Mouse (Mus musculus): Measurements from ENCODE around the gene Arid3a. TPM values are rescaled to one million over a fixed set of nuclear protein-coding genes. Genes with fewer than 3 reads are reported as not detected.

Arid3a gene
- total RNA-seq, 1 experiment from 2014 or later: 16.0 TPM

Other genes with a start within 250 kb of the Arid3a start
- 109 and 113 TPM in 2 replicates for gene Cdc34, start 244.8 kb upstream of the Arid3a start, total RNA-seq (2017)
- 0.96 and 1.6 TPM in 2 replicates for gene Gzmm, start 238.0 kb upstream of the Arid3a start, total RNA-seq (2017)
- gene Bsg, start 222.6 kb upstream of the Arid3a start, total RNA-seq (2017): 283 and 298 TPM in 2 replicates
- not detected in 2 replicates for gene Hcn2, start 210.4 kb upstream of the Arid3a start, total RNA-seq (2017)
- gene Polrmt, start 180.5 kb upstream of the Arid3a start, total RNA-seq (2017): 10.3 and 16.1 TPM in 2 replicates
- not detected in 2 replicates for gene Fgf22, start 172.0 kb upstream of the Arid3a start, total RNA-seq (2017)
- 12.9 and 21.0 TPM in 2 replicates for gene Rnf126, start 160.1 kb upstream of the Arid3a start, total RNA-seq (2017)
- gene Fstl3, start 149.8 kb upstream of the Arid3a start, total RNA-seq (2017): 0.19 and 0.50 TPM in 2 replicates
- gene Prss57, start 136.1 kb upstream of the Arid3a start, total RNA-seq (2017): 9.4 and 16.3 TPM in 2 replicates
- gene Palm, start 133.5 kb upstream of the Arid3a start, total RNA-seq (2017): 21.8 and 24.8 TPM in 2 replicates
- gene Misp, start 106.1 kb upstream of the Arid3a start, total RNA-seq (2017): not detected in 2 replicates
- 210 and 221 TPM in 2 replicates for gene Ptbp1, start 72.6 kb upstream of the Arid3a start, total RNA-seq (2017)
- 131 and 159 TPM in 2 replicates for gene Prtn3, start 52.6 kb upstream of the Arid3a start, total RNA-seq (2017)
- gene Plppr3, start 52.4 kb upstream of the Arid3a start, total RNA-seq (2017): 40.8 and 46.6 TPM in 2 replicates
- 61.2 and 92.1 TPM in 2 replicates for gene Elane, start 40.8 kb upstream of the Arid3a start, total RNA-seq (2017)
- gene Cfd, start 36.2 kb upstream of the Arid3a start, total RNA-seq (2017): not detected in 2 replicates
- 17.3 and 19.3 TPM in 2 replicates for gene Med16, start 18.1 kb upstream of the Arid3a start, total RNA-seq (2017)
- 7.0 and 11.2 TPM in 2 replicates for gene Gm26602, start 16.2 kb upstream of the Arid3a start, total RNA-seq (2017)
- gene Kiss1r, start 10.1 kb upstream of the Arid3a start, total RNA-seq (2017): 0.73 TPM in 1 of 2 replicates, not detected in the other
- 38.4 and 50.7 TPM in 2 replicates for gene R3hdm4, start 5.8 kb upstream of the Arid3a start, total RNA-seq (2017)
- 26.5 and 27.2 TPM in 2 replicates for gene Wdr18, start 33.1 kb downstream of the Arid3a start, total RNA-seq (2017)
- not detected in 2 replicates for gene Grin3b, start 43.7 kb downstream of the Arid3a start, total RNA-seq (2017)
- 44.8 and 56.7 TPM in 2 replicates for gene Tmem259, start 57.3 kb downstream of the Arid3a start, total RNA-seq (2017)
- gene Cnn2, start 61.5 kb downstream of the Arid3a start, total RNA-seq (2017): 62.2 and 72.9 TPM in 2 replicates
- 10.7 and 15.5 TPM in 2 replicates for gene Abca7, start 69.5 kb downstream of the Arid3a start, total RNA-seq (2017)
- gene Arhgap45, start 89.6 kb downstream of the Arid3a start, total RNA-seq (2017): 85.6 and 106 TPM in 2 replicates
- gene Polr2e, start 112.8 kb downstream of the Arid3a start, total RNA-seq (2017): 145 and 146 TPM in 2 replicates
- 451 and 481 TPM in 2 replicates for gene Gpx4, start 120.1 kb downstream of the Arid3a start, total RNA-seq (2017)
- gene Sbno2, start 178.5 kb downstream of the Arid3a start, total RNA-seq (2017): 16.2 and 22.3 TPM in 2 replicates
- gene Stk11, start 188.8 kb downstream of the Arid3a start, total RNA-seq (2017): 102 and 139 TPM in 2 replicates
- 52.3 and 60.0 TPM in 2 replicates for gene Atp5d, start 211.6 kb downstream of the Arid3a start, total RNA-seq (2017)
- gene Cbarp, start 213.8 kb downstream of the Arid3a start, total RNA-seq (2017): 0.41 and 0.73 TPM in 2 replicates
- 15.8 and 18.4 TPM in 2 replicates for gene Midn, start 221.2 kb downstream of the Arid3a start, total RNA-seq (2017)
- 60.0 and 65.6 TPM in 2 replicates for gene Cirbp, start 238.9 kb downstream of the Arid3a start, total RNA-seq (2017)
- 7.8 and 15.6 TPM in 2 replicates for gene 1600002K03Rik, start 245.9 kb downstream of the Arid3a start, total RNA-seq (2017)

Measured in common myeloid progenitor, adult 5-6 weeks (primary cell).